Mouse (Mus musculus) myocyte (in vitro differentiated cells): Measurements from ENCODE around the gene Krtap5-5. TPM values are rescaled to one million over a fixed set of nuclear protein-coding genes. Genes with fewer than 3 reads are reported as not detected.

Source experiments
- H3K27me3 ChIP-seq: one replicate; pipeline ENCODE4 v1.6.1; 2011; ENCODE audit not compliant: control insufficient read depth, insufficient read depth, insufficient read length
- H3K36me3 ChIP-seq: one replicate; pipeline ENCODE4 v1.6.1; 2011; ENCODE audit not compliant: control insufficient read depth, insufficient read depth
- H3K4me2 ChIP-seq: one replicate; pipeline ENCODE4 v1.6.1; 2011; ENCODE audit warnings: low read depth, control low read depth
- H3K4me3 ChIP-seq: one replicate; pipeline ENCODE4 v1.5.1; 2011; ENCODE audit warnings: mild to moderate bottlenecking, control low read depth, moderate library complexity
- H3K79me2 ChIP-seq: one replicate; pipeline ENCODE4 v1.6.1; 2011; ENCODE audit not compliant: control insufficient read depth, insufficient read depth
- H3ac ChIP-seq: one replicate; pipeline ENCODE4 v1.6.1; 2011; ENCODE audit not compliant: control insufficient read depth, insufficient read length
- E2F4 ChIP-seq: IDR thresholded peaks from one replicate; pipeline ENCODE4 v1.6.1; 2011; ENCODE audit warnings: mild to moderate bottlenecking, control low read depth, moderate library complexity; ENCODE audit not compliant: insufficient read depth
- MAX ChIP-seq: IDR thresholded peaks from one replicate; pipeline ENCODE4 v1.6.1; 2011; ENCODE audit warnings: low read depth, mild to moderate bottlenecking, control low read depth
- MYOD1 ChIP-seq, 3 experiments: IDR thresholded peaks; one replicate each; pipeline ENCODE4 v1.6.1; 2011; ENCODE audit warnings: control low read depth in 2 of 3, low read depth in 2 of 3, mild to moderate bottlenecking in 2 of 3, moderate library complexity in 1 of 3; ENCODE audit not compliant: insufficient read length in 2 of 3, control insufficient read depth in 1 of 3
- MYOG ChIP-seq, 3 experiments: IDR thresholded peaks; one replicate each; pipeline ENCODE4 v1.6.1; 2011; ENCODE audit warnings: control low read depth in 2 of 3, low read depth in 2 of 3, mild to moderate bottlenecking in 2 of 3; ENCODE audit not compliant: insufficient read length in 2 of 3, control insufficient read depth in 1 of 3, insufficient read depth in 1 of 3
- POLR2A ChIP-seq: IDR thresholded peaks from one replicate; pipeline ENCODE4 v1.6.1; 2011; ENCODE audit warnings: low read depth, mild to moderate bottlenecking, control low read depth, moderate library complexity; ENCODE audit not compliant: insufficient read length
- TCF3 ChIP-seq: IDR thresholded peaks from one replicate; pipeline ENCODE4 v1.6.1; 2011; ENCODE audit warnings: low read depth, control low read depth; ENCODE audit not compliant: insufficient read length
- USF1 ChIP-seq: IDR thresholded peaks from one replicate; pipeline ENCODE4 v1.6.1; 2011; ENCODE audit warnings: low read depth, mild to moderate bottlenecking, control low read depth, moderate library complexity
- polyA plus RNA-seq: library from polyadenylated mRNA; unstranded; fragments of >200 nt; fragmentation: generic; extraction: Trizol; gene quantifications from one replicate; pipeline ENCODE4 v1.2.1, GENCODE M21; 2012; ENCODE audit warnings: missing spikeins

Krtap5-5 gene
- polyA plus RNA-seq, 1 experiment, result not detected

GRCm38 (mm10) chr7:142181021-142181420, 48.8 kb downstream of the Krtap5-5 start:
- TF ChIP-seq TCF3, result no peak
- no peak for TF ChIP-seq MAX
- TF ChIP-seq E2F4, result no peak
- no peak for TF ChIP-seq USF1
- no peak for TF ChIP-seq POLR2A
- no peak for TF ChIP-seq MYOD1 (IDR thresholded peaks at IDR 0.05; ENCODE audit: control insufficient read depth in 1 of 3, insufficient read length in 2 of 3, low read depth in 2 of 3)
- no peak for TF ChIP-seq MYOG (IDR thresholded peaks at IDR 0.05; ENCODE audit: control insufficient read depth in 1 of 3, insufficient read depth in 1 of 3, insufficient read length in 2 of 3, low read depth in 2 of 3)
- H3K36me3 ChIP-seq, result no peaks in the 10 kb centered on the region
- no peaks in the 10 kb centered on the region for H3K27me3 ChIP-seq
- H3K4me2 ChIP-seq, result no peak overlapping the region
- no peak overlapping the region for H3ac ChIP-seq
- H3K79me2 ChIP-seq, result no peaks in the 10 kb centered on the region
- H3K4me3 ChIP-seq, result no peak overlapping the region

Other genes with a start within 250 kb of the Krtap5-5 start
- 39.2 TPM for gene Mob2, start 168.9 kb downstream of the Krtap5-5 start, polyA plus RNA-seq
- gene Dusp8, start 134.1 kb downstream of the Krtap5-5 start, polyA plus RNA-seq, result 9.1 TPM
- gene Gm45618, start 109.2 kb downstream of the Krtap5-5 start, polyA plus RNA-seq, result not detected
- gene Gm39115, start 93.9 kb downstream of the Krtap5-5 start, polyA plus RNA-seq, result not detected
- not detected for gene Gm45337, start 85.4 kb downstream of the Krtap5-5 start, polyA plus RNA-seq
- not detected for gene Gm29735, start 72.9 kb downstream of the Krtap5-5 start, polyA plus RNA-seq
- not detected for gene Gm4553, start 64.2 kb downstream of the Krtap5-5 start, polyA plus RNA-seq
- gene Krtap5-2, start 54.0 kb downstream of the Krtap5-5 start, polyA plus RNA-seq, result not detected
- gene Gm10153, start 39.6 kb downstream of the Krtap5-5 start, polyA plus RNA-seq, result not detected
- not detected for gene Krtap5-3, start 28.6 kb downstream of the Krtap5-5 start, polyA plus RNA-seq
- gene Gm7579, start 18.1 kb downstream of the Krtap5-5 start, polyA plus RNA-seq, result not detected
- not detected for gene Gm40460, start 11.1 kb upstream of the Krtap5-5 start, polyA plus RNA-seq
- gene Gm2431, start 28.4 kb upstream of the Krtap5-5 start, polyA plus RNA-seq, result not detected
- not detected for gene Gm4559, start 44.4 kb upstream of the Krtap5-5 start, polyA plus RNA-seq
- gene Krtap5-1, start 67.1 kb upstream of the Krtap5-5 start, polyA plus RNA-seq, result not detected
- not detected for gene Krtap5-4, start 73.6 kb upstream of the Krtap5-5 start, polyA plus RNA-seq
- 5.4 TPM for gene Ifitm10, start 143.8 kb upstream of the Krtap5-5 start, polyA plus RNA-seq
- 0.31 TPM for gene Gm49369, start 152.7 kb upstream of the Krtap5-5 start, polyA plus RNA-seq
- 887 TPM for gene Ctsd, start 158.1 kb upstream of the Krtap5-5 start, polyA plus RNA-seq
- 14.5 TPM for gene Syt8, start 204.9 kb upstream of the Krtap5-5 start, polyA plus RNA-seq
- 3,238 TPM for gene Tnni2, start 211.8 kb upstream of the Krtap5-5 start, polyA plus RNA-seq
- 298 TPM for gene Lsp1, start 230.8 kb upstream of the Krtap5-5 start, polyA plus RNA-seq